Mouse (Mus musculus) heart, embryonic 11.5 days (tissue): ENCODE results near the gene Bckdha. TPM values are rescaled to one million over a fixed set of nuclear protein-coding genes. Genes with fewer than 3 reads are reported as not detected.
A peak's percentile ranks its signal among the peaks of the same experiment; 100 is the strongest.

Experiments used
- ATAC-seq: fragments of 200-750 bp; cut with Nextera tagmentation; replicated peaks from 2 replicates; pipeline ENCODE4 v1.8.0; 2017; ENCODE audit warnings: moderate library complexity; ENCODE audit not compliant: insufficient number of reproducible peaks, low FRiP score, low TSS enrichment
- H3K27ac ChIP-seq: fragments of 300-500 bp; sonication (generic); 2 replicates; pipeline ENCODE4 v1.5.1; 2014; ENCODE audit warnings: mild to moderate bottlenecking, low read depth, low read length
- H3K27me3 ChIP-seq: fragments of 300-500 bp; sonication (generic); 2 replicates; pipeline ENCODE4 v1.6.1; 2014; ENCODE audit warnings: mild to moderate bottlenecking, low read length, mixed read lengths; ENCODE audit not compliant: control insufficient read depth, insufficient read depth
- H3K36me3 ChIP-seq: fragments of 300-500 bp; sonication (generic); 2 replicates; pipeline ENCODE4 v1.6.1; 2014; ENCODE audit warnings: mild to moderate bottlenecking, low read length, moderate library complexity, mixed read lengths; ENCODE audit not compliant: control insufficient read depth, insufficient read depth
- H3K4me1 ChIP-seq: fragments of 300-500 bp; sonication (generic); 2 replicates; pipeline ENCODE4 v1.6.1; 2014; ENCODE audit warnings: low read length; ENCODE audit not compliant: control insufficient read depth, insufficient read depth
- H3K4me2 ChIP-seq: fragments of 300-500 bp; sonication (generic); 2 replicates; pipeline ENCODE4 v1.6.1; 2014; ENCODE audit warnings: mild to moderate bottlenecking, moderate library complexity
- H3K4me3 ChIP-seq: fragments of 300-500 bp; sonication (generic); 2 replicates; pipeline ENCODE4 v1.5.1; 2014; ENCODE audit warnings: low read depth, low read length
- H3K9ac ChIP-seq: fragments of 300-500 bp; sonication (generic); 2 replicates; pipeline ENCODE4 v1.6.1; 2014; ENCODE audit warnings: mild to moderate bottlenecking, low read depth, low read length, moderate library complexity
- H3K9me3 ChIP-seq: fragments of 300-500 bp; sonication (generic); replicated peaks from 2 replicates; pipeline ENCODE4 v1.6.1; 2016; ENCODE audit warnings: low read length; ENCODE audit not compliant: control insufficient read depth
- WGBS: fragments of 180-500 bp; shearing (Covaris S2); extraction: QIAGEN DNeasy Blood & Tissue Kit; methylation state at CpG from one replicate; pipeline ENCODE4 v1.1.7; 2014; ENCODE audit not compliant: insufficient replicate concordance; 5-methylcytosine and 5-hydroxymethylcytosine counted together
- polyA plus RNA-seq: library from polyadenylated mRNA; unstranded; fragments of >200 nt; fragmentation: Nextera tagmentation; extraction: Ambion mirVana; gene quantifications from 2 replicates; pipeline ENCODE4 v1.2.1, GENCODE M21; 2014

Bckdha gene
- polyA plus RNA-seq, 1 experiment from 2014 or later, result 41.4 TPM

DNA sequence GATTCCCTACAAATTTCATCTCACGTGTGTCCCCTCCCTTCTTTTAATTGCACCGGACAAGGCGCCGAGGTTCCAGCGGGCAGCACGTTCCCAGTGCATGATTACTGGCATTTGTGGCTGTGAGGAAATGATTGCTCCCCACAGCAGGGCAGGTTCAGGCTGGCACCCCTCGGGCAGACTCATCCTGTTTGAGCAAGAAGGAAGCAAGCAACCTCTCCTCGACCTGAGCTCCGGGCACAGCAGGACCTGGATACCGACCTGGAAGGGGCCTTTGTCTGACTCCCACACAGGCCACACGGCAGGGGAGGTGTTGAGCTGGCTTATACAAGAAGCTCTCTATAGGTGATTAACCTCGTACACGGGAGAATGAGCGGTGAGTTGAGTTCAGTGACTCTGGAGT, 13.7 kb downstream of the Bckdha start:
- Histone ChIP-seq H3K27me3 (no peaks in the 10 kb centered on the region), H3K27ac (no peak overlapping the region), H3K36me3 (no peaks in the 10 kb centered on the region; the same call in 1 of the 2 replicates), H3K4me1 (no peaks in the 10 kb centered on the region; the same call in 1 of the 2 replicates), H3K4me2 (no peak overlapping the region), H3K4me3 (no peak overlapping the region), H3K9me3 (no peaks in the 10 kb centered on the region), H3K9ac (no peak overlapping the region)
- WGBS, result 69% methylated on average over 14 of the region's 14 CpGs
- ATAC-seq, result no peak

DNA sequence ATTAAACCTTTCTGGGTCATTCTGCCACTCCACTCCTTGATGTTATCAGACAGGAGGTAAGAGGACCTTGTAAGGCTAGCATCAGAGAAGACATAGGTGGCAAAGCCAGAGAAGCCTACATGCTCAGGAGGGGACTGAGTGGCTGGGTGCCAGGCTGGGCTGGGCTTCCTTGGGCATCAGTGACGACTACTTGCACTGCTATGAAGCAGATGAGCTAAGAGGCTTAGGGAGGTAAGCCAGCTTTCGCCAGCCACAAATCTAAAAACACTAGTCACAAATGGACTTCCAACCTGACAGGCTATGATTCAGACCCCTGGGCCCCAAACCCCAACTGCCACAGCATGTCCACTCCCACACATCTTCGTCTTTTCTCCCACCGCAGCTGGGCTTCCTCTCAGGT, 14.2 kb downstream of the Bckdha start:
- no peak overlapping the region for H3K4me2 ChIP-seq
- H3K27ac ChIP-seq, result no peak overlapping the region
- no peaks in the 10 kb centered on the region; the same call in 1 of the 2 replicates for H3K4me1 ChIP-seq
- ATAC-seq, result no peak
- no peak overlapping the region for H3K9ac ChIP-seq
- 82% methylated on average over 4 of the region's 4 CpGs for WGBS
- no peaks in the 10 kb centered on the region for H3K9me3 ChIP-seq
- H3K36me3 ChIP-seq, result no peaks in the 10 kb centered on the region; the same call in 1 of the 2 replicates
- no peak overlapping the region for H3K4me3 ChIP-seq
- no peaks in the 10 kb centered on the region for H3K27me3 ChIP-seq

DNA sequence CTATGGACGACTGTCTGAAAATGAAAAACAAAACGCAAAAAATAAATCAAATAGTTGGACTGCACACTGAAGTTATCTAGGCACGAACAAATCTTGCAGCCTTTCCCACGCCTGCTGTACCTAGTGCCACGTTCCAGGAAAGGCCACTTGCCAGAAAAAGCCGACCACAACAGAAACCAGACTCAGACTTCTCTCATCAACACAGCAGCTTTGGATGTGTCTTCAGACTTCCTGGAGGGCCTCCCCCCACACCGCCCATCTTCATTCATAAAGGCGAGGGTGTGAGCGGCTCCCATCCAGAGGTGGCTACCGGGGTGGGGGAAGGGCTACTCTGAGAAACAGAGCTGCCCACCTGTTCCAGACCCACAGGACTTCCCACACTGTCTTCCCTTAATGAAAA, 14.6 kb downstream of the Bckdha start:
- Histone ChIP-seq H3K4me2 (no peak overlapping the region), H3K27ac (no peak overlapping the region), H3K27me3 (no peaks in the 10 kb centered on the region), H3K4me3 (no peak overlapping the region), H3K9me3 (no peaks in the 10 kb centered on the region), H3K4me1 (peaks cover under 1% of the 10 kb centered on the region; the same call in 1 of the 2 replicates), H3K9ac (no peak overlapping the region), H3K36me3 (no peaks in the 10 kb centered on the region; the same call in 1 of the 2 replicates)
- WGBS, result 73% methylated on average over 10 of the region's 10 CpGs
- no peak for ATAC-seq

DNA sequence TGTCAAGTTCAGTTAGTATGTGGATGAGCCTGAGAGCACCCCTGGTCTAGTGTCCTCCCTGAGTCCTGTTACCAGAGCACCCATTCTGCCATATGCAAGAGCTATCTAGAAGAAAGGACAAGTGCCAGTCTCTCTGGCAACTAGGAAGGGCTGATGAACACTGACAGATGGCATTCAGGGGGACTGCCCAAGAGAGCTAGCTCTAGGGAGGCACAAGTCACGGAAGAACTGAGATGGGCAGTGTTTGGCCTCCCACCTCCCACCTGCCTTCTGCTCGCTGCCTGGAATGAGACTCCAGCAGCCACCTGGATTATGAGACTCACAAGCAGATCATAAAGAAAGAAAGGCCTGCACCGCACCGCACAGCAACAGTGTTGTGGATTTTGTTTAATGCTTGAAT, 19.0 kb downstream of the Bckdha start:
- ATAC-seq, result no peak
- Histone ChIP-seq H3K9ac (no peak overlapping the region), H3K27me3 (no peaks in the 10 kb centered on the region), H3K36me3 (no peaks in the 10 kb centered on the region; the same call in 1 of the 2 replicates), H3K4me3 (no peak overlapping the region), H3K9me3 (no peaks in the 10 kb centered on the region), H3K4me1 (peaks cover 6% of the 10 kb centered on the region; the same call in 1 of the 2 replicates), H3K27ac (no peak overlapping the region), H3K4me2 (no peak overlapping the region)
- 85% methylated on average over 4 of the region's 4 CpGs for WGBS

DNA sequence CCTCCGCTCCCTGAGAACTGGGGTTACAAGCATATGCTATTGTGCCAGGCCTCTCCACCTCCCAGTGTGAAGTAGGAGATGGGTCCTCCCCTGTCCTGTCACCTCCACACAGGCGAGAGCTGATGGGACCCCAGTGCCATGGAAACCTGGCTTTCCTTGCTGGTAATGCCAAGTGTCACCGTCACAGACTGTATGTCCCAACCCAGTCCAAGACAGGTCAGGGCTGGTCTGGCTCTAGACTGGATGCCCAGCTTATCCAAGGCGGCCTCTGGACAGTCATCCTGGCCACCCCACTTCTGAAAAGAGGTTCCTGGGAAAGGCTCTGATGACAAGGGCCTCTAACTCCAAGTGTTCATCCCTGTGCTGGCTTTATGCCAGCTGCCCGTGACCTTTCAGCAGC, 21.7 kb downstream of the Bckdha start:
- Histone ChIP-seq H3K9ac (no peak overlapping the region; the same call in 1 of the 2 replicates), H3K4me3 (no peak overlapping the region), H3K36me3 (no peaks in the 10 kb centered on the region), H3K4me1 (peaks cover 6% of the 10 kb centered on the region; the same call in 1 of the 2 replicates), H3K27me3 (no peaks in the 10 kb centered on the region), H3K9me3 (no peaks in the 10 kb centered on the region), H3K27ac (no peak overlapping the region), H3K4me2 (no peak overlapping the region)
- 76% methylated on average over 5 of the region's 5 CpGs for WGBS
- no peak for ATAC-seq

DNA sequence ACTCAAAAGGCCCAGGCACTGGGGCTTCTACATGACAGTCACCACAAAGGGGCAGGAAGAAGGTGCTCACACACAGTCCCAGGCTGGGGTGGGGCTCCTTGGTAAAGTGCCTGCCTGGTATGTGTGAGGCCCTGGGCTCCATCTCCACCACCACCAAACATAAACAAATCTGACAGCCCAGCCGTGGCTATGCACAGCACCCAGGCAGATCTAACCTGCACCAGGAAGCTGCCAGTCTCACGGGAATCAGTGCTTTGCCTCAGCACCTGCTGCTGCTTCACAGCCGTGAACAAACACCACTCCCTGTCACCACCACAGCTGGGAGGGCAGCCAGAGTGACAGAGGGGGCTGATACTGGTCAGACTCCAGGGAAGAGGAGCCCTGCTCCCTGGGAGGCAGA, 22.4 kb downstream of the Bckdha start:
- Histone ChIP-seq H3K27ac (no peak overlapping the region), H3K36me3 (no peaks in the 10 kb centered on the region), H3K4me3 (no peak overlapping the region), H3K4me1 (peaks cover 6% of the 10 kb centered on the region; the same call in 1 of the 2 replicates), H3K4me2 (no peak overlapping the region), H3K9me3 (no peaks in the 10 kb centered on the region), H3K9ac (no peak overlapping the region), H3K27me3 (no peaks in the 10 kb centered on the region)
- no peak for ATAC-seq
- 27% methylated on average over 3 of the region's 3 CpGs for WGBS

DNA sequence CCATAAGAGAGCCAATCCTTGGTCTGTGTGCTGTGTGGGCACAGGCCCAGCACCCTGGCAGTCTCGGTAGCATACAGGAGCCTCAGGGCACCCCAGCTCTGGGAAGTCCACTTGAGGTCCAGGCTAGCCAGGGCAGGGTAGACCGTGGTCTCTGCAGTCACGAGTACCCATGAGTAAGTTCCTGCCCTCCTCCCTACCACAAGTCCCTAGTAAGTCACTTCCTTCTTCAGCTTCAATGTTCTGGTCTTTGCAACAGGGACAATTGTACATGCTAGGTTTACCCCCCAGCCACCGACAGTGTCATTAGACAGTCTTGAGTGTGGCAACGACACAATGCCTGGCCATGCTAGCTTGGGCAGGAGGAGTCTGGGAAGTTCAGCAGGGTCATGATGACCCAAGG, 26.1 kb downstream of the Bckdha start:
- no peak overlapping the region for H3K4me2 ChIP-seq
- no peak overlapping the region for H3K27ac ChIP-seq
- 69% methylated on average over 5 of the region's 5 CpGs for WGBS
- no peak overlapping the region for H3K9ac ChIP-seq
- no peaks in the 10 kb centered on the region; the same call in 1 of the 2 replicates for H3K36me3 ChIP-seq
- H3K4me1 ChIP-seq, result peaks cover 9% of the 10 kb centered on the region
- no peak overlapping the region for H3K4me3 ChIP-seq
- ATAC-seq, result no peak
- 0 out of 2 replicates have a peak, but pooled peaks cover 2% of the 10 kb centered on the region for H3K27me3 ChIP-seq
- no peaks in the 10 kb centered on the region for H3K9me3 ChIP-seq

DNA sequence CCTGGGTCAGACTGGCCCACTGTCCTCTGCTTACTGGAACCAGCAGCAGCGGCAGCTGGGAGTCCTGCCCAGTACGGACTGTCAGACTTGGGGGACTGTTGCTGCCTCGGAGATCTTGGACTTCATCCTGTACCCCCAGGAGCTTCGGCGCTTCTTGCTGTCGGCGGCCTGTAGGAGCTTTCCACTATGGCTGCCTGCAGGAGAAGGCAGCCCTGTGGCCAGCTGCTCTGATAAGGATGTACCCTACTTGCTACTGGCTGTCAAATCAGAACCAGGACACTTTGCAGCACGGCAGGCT, 30.5 kb downstream of the Bckdha start:
- Histone ChIP-seq H3K4me3 (peak overlapping the region; percentile 39; the same call in 1 of the 2 replicates), H3K9me3 (no peaks in the 10 kb centered on the region), H3K4me2 (peak overlapping the region; percentile 71), H3K27me3 (0 out of 2 replicates have a peak, but pooled peaks cover 2% of the 10 kb centered on the region), H3K27ac (no peak overlapping the region), H3K9ac (peak overlapping the region; percentile 25), H3K4me1 (peaks cover 35% of the 10 kb centered on the region), H3K36me3 (peaks cover 2% of the 10 kb centered on the region; the same call in 1 of the 2 replicates)
- 0 out of 2 replicates have a peak, but pooled peaks have one; percentile 6 for ATAC-seq
- WGBS, result 41% methylated on average over 8 of the region's 8 CpGs
